Mouse (Mus musculus): Measurements from ENCODE around the gene Nudcd3.
A peak's percentile ranks its signal among the peaks of the same experiment; 100 is the strongest.

Nudcd3 gene

GRCm38 (mm10) chr11:6123605-6124120 is 76.6 kb downstream of the Nudcd3 start:
- DNase-seq (ENCODE audit: low read depth, low spot score) = no peak

DNA sequence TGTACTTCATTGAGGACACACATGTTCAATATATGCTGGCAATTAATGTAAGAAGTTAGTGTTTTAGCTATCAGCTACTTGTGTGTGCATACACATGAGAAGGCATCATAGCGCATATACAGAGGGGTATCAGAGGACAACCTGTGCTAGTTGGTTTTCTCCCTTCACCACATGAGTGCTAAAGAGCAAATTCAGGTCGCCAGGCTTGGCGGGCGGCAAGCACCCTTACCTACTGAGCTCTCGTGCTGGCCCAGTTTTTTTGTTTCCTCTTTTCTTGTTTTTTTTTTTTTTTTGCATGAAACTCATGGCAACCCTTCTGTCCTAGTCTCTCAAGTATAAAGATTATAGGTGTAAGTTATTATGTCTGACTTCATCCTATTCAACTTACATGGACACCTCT is 77.6 kb downstream of the Nudcd3 start:
- DNase-seq (ENCODE audit: low read depth, low spot score) = no peak

- DNase-seq (ENCODE audit: low read depth, low spot score) = no peak
These were observed 79.6 kb downstream of the Nudcd3 start for GRCm38 (mm10) chr11:6120596-6120995.

GRCm38 (mm10) chr11:6120001-6120400 is 80.2 kb downstream of the Nudcd3 start:
- no peak for DNase-seq (ENCODE audit: low read depth, low spot score)

GRCm38 (mm10) chr11:6119312-6119711 is 80.9 kb downstream of the Nudcd3 start:
- no peak for DNase-seq (ENCODE audit: low read depth, low spot score)

- no peak for DNase-seq (ENCODE audit: low read depth, low spot score)
These were observed 82.3 kb downstream of the Nudcd3 start for GRCm38 (mm10) chr11:6117956-6118355.

DNA sequence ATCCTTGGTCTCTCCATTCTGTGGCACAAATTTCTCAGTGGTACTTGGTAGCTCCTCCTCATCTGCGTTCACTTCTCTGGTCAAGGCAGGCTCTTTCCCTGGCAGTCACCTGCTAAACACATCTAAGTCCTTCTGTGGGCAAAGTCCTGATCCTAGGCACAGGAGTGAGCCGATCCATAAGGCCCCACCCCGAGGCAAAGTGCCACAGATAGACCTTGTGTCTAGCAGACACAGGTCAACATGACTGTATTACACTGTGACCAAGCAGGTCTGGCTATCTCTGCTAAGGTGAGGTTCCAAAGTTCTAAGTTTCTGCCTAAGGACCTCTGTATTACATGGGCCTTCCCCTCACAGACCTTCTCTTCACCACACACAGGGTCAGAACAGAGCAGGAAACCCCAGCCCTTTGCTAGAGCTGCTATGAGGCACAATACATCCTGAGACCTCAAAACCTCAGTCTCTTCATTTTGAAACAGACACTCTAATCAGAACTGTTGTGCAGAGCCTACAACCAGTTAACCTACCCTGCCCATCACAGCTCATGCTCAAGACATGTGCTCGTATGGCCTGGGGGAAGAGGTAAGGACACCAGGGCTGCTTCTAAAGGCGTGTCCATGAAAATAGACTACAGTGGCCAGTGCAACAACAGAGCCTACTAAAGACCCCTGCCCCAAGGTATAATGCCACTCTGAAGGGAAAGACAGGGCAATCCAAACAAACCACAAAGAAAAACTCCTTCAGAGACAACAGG is 88.3 kb downstream of the Nudcd3 start:
- DNase-seq (ENCODE audit: low read depth, low spot score) = no peak

- DNase-seq (ENCODE audit: low read depth, low spot score) = no peak
These were observed 90.2 kb downstream of the Nudcd3 start for GRCm38 (mm10) chr11:6109990-6110389.

GRCm38 (mm10) chr11:6108296-6108695 is 91.9 kb downstream of the Nudcd3 start:
- DNase-seq (ENCODE audit: low read depth, low spot score) = no peak

DNA sequence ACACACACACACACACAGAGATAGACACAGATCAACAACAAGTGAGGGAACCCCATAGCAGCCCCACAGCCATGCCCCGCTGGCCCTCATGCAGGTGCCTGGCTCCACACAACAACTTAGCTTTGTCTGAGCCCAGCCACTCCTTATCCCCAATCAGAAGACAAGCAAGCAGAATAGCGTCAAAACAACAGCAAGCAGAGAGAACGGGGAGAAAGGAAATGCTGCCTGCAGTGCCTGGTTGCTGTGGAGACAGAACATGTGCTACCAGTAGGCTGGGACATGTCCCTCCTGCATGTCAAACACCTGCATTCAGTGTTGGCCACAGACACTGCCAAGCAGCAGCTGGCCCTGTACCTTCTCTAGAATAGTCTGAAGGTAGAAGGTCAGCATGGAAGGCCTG is 92.5 kb downstream of the Nudcd3 start:
- DNase-seq (ENCODE audit: low read depth, low spot score) = no peak

- no peak for DNase-seq (ENCODE audit: low read depth, low spot score)
These were observed 95.5 kb downstream of the Nudcd3 start for GRCm38 (mm10) chr11:6104734-6105133.

DNA sequence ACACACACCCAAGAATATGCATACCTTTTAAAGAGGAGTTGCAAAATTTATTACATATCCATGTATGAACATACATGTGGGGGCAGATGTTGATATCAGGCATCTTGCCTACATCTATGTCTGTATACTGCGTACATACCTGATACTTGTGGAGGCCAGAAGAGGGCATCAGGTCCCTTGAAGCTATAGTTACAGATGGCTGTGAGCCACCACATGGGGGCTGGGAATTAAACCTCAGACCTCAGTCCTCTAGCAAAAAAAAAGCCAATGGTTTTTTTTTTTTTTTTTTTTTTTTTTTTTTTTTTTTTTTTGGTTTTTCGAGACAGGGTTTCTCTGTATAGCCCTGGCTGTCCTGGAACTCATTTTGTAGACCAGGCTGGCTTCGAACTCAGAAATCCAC is 103.6 kb downstream of the Nudcd3 start:
- peak; percentile 9 for DNase-seq (ENCODE audit: low read depth, low spot score)

DNA sequence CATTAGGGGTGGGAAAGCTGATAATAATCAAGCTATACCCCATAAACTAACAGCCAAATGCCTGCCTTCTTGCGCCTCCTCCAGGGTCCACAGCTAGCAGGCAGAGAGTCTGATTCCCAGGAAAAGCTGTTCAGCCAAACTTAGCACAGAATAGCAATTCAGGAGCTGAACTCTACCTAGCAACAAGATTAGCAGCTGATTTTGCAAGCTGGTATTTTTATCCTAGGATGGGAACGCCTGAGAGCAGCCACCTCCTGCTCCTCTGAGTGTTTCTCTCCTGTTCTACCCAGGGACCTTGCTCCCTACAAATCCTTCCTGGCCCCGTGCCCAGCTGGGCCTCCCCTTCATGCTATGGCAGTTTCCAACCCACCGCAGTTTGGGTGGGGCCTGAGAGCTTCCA is 113.2 kb downstream of the Nudcd3 start:
- no peak for DNase-seq (ENCODE audit: low read depth, low spot score)

GRCm38 (mm10) chr11:6078737-6079136 is 121.5 kb downstream of the Nudcd3 start:
- no peak for DNase-seq (ENCODE audit: low read depth, low spot score)

GRCm38 (mm10) chr11:6075618-6076066 is 124.6 kb downstream of the Nudcd3 start:
- no peak for DNase-seq (ENCODE audit: low read depth, low spot score)

DNA sequence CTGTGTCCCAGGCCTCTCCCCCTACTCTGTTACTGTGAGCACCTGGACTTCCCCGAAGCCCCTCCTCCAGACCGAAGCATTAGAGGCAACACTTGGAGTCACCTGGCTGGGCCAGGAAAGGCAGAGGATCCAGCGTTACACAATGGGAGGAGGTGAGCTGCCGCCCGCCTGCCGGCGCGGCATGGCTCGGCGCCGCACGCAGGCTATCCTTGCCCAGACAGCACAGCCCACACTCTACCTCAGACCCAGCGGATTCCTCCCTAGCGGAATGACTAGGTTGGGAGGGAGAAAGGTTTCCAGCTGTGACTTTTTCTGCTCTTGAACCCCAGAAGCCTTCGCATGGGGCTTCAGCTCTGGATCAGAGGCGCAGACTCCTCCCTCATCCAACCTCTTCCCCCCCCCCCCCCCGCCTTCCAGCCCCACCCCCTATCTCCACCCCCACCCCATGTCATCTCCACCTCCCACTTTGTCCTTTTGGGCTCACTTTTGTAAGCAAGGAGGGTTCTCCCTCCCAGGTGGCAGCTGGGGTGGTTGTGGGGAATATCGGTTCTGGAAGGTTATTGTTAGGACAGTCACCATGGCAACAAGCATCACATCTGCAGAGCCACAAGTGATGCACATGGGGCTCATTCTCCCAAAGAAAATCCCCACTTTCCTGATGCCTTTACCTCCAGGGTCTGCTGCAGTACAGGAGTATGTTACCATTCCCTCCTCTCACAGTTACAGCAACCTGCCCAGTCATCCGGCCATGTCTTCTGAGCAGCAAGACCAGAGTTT is 131.8 kb downstream of the Nudcd3 start:
- no peak for DNase-seq (ENCODE audit: low read depth, low spot score)

DNA sequence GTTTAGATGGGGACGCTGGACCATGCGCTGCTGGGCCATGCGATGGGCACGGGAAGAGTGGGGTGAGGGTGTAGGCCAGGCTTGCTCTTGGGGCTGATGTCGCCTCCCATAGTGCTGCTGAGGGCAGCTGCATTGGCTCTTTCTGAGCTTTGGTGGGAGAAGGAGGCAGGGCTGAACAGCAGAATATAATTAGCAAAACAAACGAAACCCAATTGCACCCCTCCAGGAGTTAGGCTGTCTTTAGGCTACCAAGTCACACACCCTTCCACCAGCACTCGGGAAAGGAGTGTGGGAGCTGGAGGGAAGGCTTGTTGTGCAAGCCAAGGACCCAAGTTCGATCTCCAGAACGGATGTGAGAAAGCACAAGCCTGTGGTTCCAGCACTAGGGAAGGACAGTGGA is 133.1 kb downstream of the Nudcd3 start:
- DNase-seq (ENCODE audit: low read depth, low spot score) = no peak

DNA sequence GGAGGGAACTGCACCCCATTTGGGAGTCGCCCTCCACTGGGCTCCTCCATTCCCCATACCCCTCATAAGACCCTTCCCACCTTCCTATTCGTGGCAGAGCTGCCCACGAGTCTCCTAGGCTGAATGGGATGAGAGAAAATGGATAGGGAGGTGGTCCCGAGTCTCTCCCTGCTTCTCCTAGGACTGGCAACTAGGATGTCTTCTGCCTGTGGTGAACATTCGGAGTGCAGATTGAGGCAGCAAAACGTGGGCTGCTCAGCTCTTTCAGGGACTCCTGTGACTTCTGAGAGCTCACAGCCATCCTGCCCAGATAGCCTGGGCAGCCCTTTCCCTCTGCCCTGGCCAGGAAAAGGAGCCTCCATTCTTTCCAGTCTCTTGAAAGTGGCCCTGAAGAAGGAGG is 134.0 kb downstream of the Nudcd3 start, which contains the start of gene Camk2b:
Gene Camk2b (minus strand): TSS at position 187 of the 400 bp plus-strand sequence.
- no peak for DNase-seq (ENCODE audit: low read depth, low spot score)

DNA sequence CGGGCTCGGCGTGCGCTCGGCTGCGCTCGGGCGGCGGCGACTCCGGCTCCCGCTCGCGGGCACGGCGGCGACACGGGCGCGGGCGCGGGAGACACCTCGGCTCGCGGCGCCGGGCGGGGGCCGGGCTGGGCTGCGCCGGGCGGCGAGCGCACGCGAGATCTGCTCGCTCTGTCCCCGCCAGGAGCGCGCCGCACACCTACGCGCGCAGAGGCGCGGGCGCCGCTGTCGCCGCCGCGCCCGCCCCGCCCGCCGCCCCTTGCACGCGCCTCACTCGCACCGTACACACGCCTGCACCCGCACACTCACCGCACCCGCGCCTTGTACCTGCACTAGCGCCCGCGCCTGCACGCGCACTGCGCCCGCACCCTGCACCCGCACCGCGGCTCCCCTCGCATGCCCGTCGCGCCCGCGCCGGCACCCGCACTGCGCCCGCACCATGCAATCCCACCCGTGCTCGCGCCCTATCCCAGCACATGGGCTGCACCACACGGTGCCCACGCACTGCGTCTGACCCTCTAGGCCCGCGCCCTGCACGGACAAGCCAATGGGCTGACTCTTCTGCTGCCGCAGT is 134.6 kb downstream of the Nudcd3 start:
- DNase-seq (ENCODE audit: low read depth, low spot score) = no peak

GRCm38 (mm10) chr11:6065046-6065521 is 135.1 kb downstream of the Nudcd3 start:
- no peak for DNase-seq (ENCODE audit: low read depth, low spot score)

DNA sequence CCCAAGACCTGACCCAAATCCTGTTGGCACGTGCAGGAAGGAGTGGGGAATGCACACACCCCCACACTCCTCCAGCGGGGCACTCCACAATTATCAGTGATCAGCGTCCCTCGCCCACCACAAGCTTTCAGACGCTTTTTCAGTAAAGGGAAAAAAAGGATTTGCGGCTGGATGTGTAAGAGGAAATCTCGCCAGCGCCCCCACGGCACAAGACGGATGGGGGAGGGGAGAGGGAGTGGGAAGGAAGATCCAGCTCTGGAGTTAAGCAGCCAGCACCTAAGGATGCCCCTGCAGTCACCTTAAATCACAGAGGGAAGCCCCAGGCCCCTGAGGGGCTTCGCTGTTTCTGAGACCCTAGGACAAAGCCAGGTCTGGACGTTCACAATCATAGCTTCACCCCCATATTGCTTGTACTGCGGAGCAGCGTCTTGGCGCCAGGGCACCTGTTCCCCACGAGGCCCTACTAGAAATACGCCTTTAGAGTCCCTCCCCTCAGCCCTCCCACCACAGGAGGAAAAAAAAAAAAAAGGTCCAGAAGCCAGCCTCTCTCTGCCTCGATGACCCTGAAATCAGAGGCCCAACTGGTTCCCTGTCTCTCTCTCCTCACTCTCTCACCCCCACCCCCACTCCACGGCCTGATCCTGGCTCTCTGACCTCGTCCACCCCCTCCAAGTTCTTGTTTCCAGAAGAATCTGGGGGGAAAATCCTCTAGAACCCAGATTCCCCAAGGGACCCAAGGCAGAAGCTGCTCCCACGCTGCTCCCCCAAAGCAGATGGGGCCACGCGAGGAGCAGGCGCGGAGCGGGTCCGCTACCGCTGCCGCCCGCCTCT is 135.8 kb downstream of the Nudcd3 start:
- no peak for DNase-seq (ENCODE audit: low read depth, low spot score)

Measured in CD4-positive, CD25-positive, alpha-beta regulatory T cell, adult 2 months (primary cell).